Mouse (Mus musculus) 3134 (cell line): ENCODE measurements around the gene Lrrtm4.

Source experiments
- DNase-seq: peaks from one replicate; pipeline ENCODE4 v3.0.0-alpha.2; 2011; ENCODE audit warnings: low spot score; ENCODE audit not compliant: insufficient read length; ENCODE audit errors: extremely low read depth

Gene Lrrtm4

GRCm38 (mm10) chr6:80303568-80303967, 284.9 kb downstream of the Lrrtm4 start:
- DNase-seq = no peak

DNA sequence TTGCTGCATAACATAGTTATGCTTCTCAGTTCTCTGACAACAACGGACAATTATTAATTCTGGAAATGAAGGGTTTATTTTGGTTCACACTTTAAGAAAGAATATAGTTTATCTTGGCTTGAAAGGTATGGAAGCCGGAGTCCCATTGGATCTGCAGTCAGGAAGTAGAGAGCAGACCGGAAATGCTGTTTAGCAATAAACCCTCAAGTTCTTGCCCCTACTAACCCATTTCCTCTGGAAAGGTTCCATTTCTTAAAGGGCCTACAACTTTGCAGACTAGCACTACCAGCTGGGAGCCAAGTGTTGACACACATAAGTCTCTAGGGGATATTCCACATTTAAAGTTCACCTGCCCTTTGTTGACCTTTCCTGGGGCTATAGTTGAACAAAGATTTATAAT, 309.7 kb downstream of the Lrrtm4 start:
- DNase-seq = no peak

- no peak for DNase-seq
Measured at GRCm38 (mm10) chr6:80331751-80332150, 313.1 kb downstream of the Lrrtm4 start.

- no peak for DNase-seq
Measured at GRCm38 (mm10) chr6:80352307-80352706, 333.6 kb downstream of the Lrrtm4 start.

GRCm38 (mm10) chr6:80357092-80357491, 338.4 kb downstream of the Lrrtm4 start:
- no peak for DNase-seq

- no peak for DNase-seq
Measured at GRCm38 (mm10) chr6:80363593-80363992, 344.9 kb downstream of the Lrrtm4 start.

GRCm38 (mm10) chr6:80366532-80366931, 347.9 kb downstream of the Lrrtm4 start:
- DNase-seq = no peak

GRCm38 (mm10) chr6:80389571-80389970, 370.9 kb downstream of the Lrrtm4 start:
- no peak for DNase-seq

GRCm38 (mm10) chr6:80406757-80407156, 388.1 kb downstream of the Lrrtm4 start:
- DNase-seq = no peak

- DNase-seq = no peak
Measured at GRCm38 (mm10) chr6:80440135-80440534, 421.5 kb downstream of the Lrrtm4 start.

- no peak for DNase-seq
Measured at GRCm38 (mm10) chr6:80470546-80470945, 451.9 kb downstream of the Lrrtm4 start.

DNA sequence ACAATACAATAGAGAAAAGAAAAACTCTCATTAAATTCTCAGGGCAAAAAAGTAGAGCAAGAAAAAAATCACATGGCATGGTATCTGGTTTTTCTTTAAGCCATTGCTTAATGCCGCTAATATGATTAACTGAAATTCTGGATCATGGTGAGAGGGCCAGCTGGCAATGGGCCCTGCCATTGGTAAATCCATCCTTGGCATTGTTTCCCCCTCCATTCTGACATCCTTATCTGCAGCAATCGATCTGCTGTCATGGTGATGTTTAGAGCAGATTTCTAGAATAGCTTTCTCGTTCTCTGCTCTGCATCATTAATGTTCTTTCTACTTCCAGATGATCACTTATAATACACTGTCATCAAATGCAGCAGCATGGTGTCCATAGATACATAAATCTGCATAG, 457.5 kb downstream of the Lrrtm4 start:
- DNase-seq = no peak

GRCm38 (mm10) chr6:80545017-80545416, 526.3 kb downstream of the Lrrtm4 start:
- DNase-seq = no peak

- no peak for DNase-seq
Measured at GRCm38 (mm10) chr6:80549907-80550306, 531.2 kb downstream of the Lrrtm4 start.

DNA sequence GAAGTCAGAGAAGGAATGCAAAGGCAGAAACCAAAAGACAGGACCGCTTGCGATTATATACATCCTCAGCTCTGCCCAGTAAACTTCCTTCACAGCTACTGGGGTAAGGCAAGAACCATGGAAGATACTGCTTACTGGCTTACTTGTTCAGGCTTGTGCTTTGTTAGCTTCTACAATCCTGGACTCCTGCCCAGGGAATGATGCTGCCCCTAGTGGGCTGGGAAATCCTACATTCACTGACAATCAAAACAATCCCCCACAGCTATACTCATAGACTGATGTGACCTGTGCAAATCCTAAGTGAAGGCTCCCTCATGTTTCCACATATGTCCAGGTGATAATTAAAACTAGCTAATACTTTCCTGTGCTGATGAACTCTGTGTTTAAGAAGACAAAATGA, 534.7 kb downstream of the Lrrtm4 start:
- no peak for DNase-seq

DNA sequence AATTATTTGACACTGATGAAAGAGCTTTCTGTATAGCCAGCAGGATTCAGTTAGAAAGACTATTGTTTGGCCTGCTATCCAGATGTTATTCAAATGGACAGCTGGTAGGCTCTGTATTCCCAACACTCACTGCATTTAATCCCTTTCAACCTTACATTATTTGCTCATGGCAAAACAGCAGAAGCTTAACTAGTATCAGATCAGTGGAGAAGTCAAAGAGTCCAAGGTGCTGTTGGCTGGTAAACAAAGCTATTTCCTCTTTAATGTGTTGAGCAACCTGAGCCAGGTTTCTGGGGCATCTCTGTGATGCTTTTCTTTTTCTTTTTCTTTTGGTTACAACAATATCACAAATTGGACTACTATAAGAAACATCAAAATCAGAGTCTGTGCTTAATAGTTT, 536.3 kb downstream of the Lrrtm4 start:
- DNase-seq = no peak

GRCm38 (mm10) chr6:80577227-80577626, 558.5 kb downstream of the Lrrtm4 start:
- no peak for DNase-seq

DNA sequence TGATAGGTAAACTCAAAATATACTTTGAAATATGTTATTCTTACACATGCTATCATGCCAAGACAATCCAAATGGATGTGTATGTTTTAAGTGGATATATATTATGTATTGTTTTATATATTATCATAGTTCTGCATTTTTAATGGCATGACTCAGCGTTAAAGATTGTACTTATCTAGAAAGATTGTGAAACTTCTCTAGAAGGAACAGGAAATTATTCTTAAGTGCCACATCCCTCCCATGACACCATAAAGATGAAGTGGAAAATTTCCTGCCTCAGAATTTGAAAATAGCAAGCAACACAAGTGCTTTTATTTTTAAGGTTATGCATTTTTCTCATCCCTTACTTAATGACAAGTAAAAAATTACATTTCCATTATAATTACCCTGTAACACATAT, 563.5 kb downstream of the Lrrtm4 start:
- DNase-seq = no peak

- no peak for DNase-seq
Measured at GRCm38 (mm10) chr6:80589776-80590175, 571.1 kb downstream of the Lrrtm4 start.

GRCm38 (mm10) chr6:80619508-80619907, 600.8 kb downstream of the Lrrtm4 start:
- DNase-seq = no peak

DNA sequence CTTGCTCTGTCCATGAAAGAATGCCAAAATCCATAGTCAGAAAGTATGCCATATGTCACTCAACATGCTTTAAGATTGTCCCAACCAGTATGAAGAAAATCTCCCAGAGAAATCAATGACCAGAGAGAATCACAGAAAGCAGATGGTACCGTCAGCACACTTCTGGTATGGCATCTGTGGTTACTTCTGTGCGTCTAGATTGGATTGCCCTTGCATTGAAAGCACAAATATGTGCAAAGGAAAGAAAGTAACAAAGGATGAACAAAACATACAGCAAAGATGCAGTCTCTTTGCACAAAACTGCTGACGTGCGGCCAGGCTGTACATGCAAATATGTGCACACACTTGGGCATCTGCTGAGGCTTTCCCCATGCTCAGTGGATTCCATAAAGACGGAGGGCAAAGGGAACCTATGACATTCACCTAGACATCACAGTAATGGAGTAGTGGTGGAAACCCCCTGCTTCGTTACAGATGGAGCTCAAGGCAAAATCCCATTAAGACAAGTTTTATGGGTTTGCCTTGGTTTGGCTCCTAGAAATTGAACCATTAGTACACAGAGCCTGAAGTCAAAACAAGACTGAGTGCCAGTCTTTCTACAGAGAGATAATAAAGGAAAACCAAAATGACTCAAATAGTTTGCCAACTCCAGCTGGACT, 604.1 kb downstream of the Lrrtm4 start:
- no peak for DNase-seq

DNA sequence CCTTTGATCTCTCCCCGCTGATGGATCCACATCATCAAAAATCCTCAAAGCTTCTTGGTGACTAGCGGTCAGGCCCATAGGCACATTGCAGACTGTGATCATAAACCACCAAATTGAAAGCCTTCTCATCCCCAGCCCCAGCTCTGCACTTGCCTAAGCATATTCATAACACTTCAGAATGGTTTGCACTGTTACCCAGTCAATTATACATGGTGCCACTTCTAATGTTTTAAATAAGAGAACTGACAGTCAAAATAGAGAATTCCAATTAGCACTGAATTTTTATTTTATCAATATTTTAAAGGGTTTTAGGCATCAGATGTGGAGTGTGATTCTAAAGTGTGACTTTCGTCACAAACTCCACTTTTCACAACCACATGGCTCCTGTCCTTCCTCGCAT, 606.8 kb downstream of the Lrrtm4 start:
- DNase-seq = no peak

- no peak for DNase-seq
Measured at GRCm38 (mm10) chr6:80662729-80663128, 644.1 kb downstream of the Lrrtm4 start.
